Mouse (Mus musculus) v-Abl transformed pro-B cells (cell line): Measurements from ENCODE around the gene Pex11g.

ENCODE experiments used
- in situ Hi-C, 2 experiments: fragments of 400-800 bp; cut with MboI; formaldehyde crosslinking; loops; one replicate each; pipeline ENCODE4 v1.15.1; 2025; ENCODE audit not compliant: unreplicated experiment in 2 of 2

Pex11g gene

DNA sequence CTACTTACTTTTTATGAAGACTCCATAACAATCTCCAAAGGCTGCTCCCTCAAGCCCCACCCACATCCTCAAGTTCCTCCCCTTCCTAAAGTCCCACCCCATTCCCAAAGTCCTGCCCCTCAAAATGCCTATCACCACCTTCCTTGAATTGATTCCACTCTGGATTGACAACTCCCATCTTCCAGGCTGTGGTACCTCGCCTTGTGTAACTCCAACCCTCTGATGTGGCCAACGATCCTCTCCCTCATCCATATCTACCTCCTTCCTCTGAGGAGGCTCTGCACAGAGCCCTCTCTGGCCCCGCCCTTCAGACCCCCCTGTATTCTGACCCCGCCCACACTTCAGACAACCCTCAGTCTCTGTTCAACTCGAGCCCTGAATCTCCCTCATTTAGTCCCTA, 17.7 kb upstream of the Pex11g start:
- in situ Hi-C loops: no loop called here

GRCm38 (mm10) chr8:3483546-3483945, 16.1 kb upstream of the Pex11g start:
- in situ Hi-C loops: no loop called here

DNA sequence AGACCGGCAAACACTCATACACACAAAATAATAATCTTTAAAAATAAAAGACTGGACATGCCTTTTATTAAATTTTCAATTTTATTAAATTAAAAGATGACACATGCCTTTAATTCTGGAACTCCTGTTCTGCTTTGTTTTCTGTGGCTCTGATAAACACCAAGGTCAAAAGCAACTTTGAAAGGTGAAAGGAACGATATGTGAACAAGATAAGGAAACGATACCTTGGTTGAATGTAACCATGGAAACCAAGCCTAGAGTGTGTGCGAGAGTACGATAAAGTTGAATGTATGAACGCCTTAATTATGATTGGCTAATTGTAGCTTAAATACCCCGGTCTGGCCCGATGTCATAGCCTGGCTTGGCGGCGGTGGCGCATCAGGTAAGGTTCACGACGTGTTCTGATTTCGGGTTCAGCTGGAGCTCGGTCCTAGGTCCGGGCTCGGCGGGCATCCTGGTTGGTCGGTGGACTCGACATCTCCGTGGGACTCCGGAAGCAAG, 14.8 kb upstream of the Pex11g start:
- in situ Hi-C loops: no loop called here

- in situ Hi-C loops: no loop called here
These were observed 14.1 kb upstream of the Pex11g start for GRCm38 (mm10) chr8:3481605-3482004.

DNA sequence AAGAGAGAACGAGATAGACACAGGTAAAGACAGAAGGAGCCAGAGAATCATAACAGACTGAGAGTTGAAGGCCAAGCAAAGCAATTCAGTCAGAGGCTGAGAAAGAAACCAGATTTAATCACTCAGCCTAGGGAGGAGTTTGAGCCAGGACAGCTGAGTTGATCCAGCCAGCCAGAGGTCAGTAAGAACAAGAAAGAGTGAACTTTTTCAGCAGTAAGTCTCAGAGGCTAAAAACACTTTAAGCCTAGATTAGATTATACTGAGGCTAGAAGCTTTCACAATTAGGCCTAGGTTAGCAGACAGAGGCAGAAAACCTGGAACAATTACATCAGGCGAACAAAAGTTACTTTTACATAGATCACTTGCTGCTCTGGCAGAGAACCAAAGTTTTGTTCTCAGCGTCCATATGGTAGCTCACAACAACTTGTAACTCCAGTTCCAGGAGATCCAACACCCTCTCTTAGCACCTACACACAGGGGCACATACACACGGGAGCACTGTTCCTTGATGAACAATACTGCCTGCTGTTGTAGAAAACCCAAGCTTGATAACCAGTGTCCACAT, 12.8 kb upstream of the Pex11g start:
- in situ Hi-C loops: no loop called here

DNA sequence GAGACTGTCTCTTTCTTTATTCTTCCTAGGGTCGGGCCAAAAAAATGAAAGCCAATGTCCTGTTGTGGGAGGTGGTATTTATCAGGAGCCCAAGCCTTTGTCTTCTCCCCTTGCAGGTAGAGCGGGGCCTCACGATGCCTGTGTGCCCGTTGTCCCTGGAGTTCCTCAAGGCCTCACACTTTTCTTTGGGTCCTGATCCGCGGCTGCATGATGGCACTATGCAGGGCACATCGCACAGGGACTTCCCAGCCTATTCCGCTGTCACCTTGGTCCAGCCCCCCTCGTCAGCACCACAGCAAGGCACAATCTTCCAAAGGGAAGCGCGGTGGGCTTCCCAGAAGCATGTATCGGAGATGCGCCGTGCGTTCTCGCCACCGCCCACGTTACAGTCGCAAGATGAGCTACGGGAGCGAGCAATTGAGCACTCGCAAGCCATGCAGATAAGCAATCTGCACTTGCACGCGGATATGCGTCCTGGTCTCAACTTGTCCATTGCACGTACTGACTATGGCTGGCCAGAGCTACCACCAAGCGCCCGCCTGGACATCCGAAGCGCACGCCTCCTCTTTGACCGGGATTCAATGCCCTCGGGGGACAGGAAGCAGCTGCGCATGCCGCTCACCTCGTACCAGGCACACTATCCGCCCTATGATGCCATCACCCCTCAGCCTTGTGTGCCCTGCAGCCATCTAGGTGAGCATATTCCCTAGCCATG, 8.4 kb upstream of the Pex11g start:
- in situ Hi-C loops: no loop called here

DNA sequence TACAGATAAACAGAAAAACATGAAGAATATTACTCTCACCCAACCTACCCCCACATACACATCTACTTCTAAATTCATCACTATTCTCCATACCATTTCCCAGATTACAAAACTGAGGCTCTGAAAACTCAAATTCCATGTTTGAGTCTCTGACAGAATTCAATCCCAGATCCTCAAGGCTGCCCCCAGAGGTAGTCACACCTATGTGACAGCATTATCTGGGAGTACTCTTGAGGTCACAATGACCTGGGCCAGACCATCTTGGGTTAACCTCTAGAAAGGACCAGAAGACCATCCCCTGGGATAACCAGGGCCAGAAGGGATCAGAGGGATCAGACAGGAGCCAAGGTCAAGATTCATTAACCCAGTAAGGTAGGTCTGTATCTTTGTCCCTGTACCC, 3.1 kb upstream of the Pex11g start, which contains the start of gene Tex45:
Tex45 (plus strand) TSS at position 301 of the 400 bp plus-strand sequence.
- in situ Hi-C loops: loop anchor here in 1 of 2 experiments (25.0 kb wide), 1 partner anchor 1042 kb away; no protein-coding TSS in a partner anchor

DNA sequence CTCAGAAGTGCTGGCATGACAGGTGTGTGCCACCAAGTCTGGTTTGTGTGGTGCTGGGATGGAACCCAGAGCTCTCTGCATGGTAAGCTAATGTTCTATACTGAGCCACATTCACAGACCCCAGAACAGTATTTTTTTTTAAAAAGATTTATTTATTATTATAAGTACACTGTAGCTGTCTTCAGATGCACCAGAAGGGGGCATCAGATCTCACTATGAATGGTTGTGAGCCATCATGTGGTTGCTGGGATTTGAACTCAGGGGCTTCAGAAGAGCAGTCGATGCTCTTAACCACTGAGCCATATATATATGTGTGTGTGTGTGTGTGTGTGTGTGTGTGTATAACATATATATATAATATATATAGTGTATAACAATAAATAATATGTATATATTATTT, 1.4 kb upstream of the Pex11g start:
- in situ Hi-C loops: loop anchor here (5.0 to 25.0 kb wide), 3 partner anchors 203 to 1043 kb away; partner anchors contain the start of gene Fcor (in 2 of the 2)

- in situ Hi-C loops: loop anchor here (5.0 to 25.0 kb wide), 3 partner anchors 204 to 1044 kb away; partner anchors contain the start of gene Fcor (in 2 of the 2)
These were observed 536 bp upstream of the Pex11g start for GRCm38 (mm10) chr8:3467886-3468545.

- in situ Hi-C loops: loop anchor here in 1 of 2 experiments (25.0 kb wide), 1 partner anchor 1048 kb away; no protein-coding TSS in a partner anchor
These were observed 3.2 kb downstream of the Pex11g start for GRCm38 (mm10) chr8:3464309-3464708.

- in situ Hi-C loops: loop anchor here in 1 of 2 experiments (25.0 kb wide), 1 partner anchor 1049 kb away; no protein-coding TSS in a partner anchor
These were observed 4.2 kb downstream of the Pex11g start for GRCm38 (mm10) chr8:3463248-3463647.

GRCm38 (mm10) chr8:3451992-3452391, 15.5 kb downstream of the Pex11g start:
- in situ Hi-C loops: loop anchor here in 1 of 2 experiments (25.0 kb wide), 1 partner anchor 1060 kb away; no protein-coding TSS in a partner anchor

GRCm38 (mm10) chr8:3450670-3451069, 16.8 kb downstream of the Pex11g start:
- in situ Hi-C loops: loop anchor here in 1 of 2 experiments (25.0 kb wide), 1 partner anchor 1062 kb away; no protein-coding TSS in a partner anchor

DNA sequence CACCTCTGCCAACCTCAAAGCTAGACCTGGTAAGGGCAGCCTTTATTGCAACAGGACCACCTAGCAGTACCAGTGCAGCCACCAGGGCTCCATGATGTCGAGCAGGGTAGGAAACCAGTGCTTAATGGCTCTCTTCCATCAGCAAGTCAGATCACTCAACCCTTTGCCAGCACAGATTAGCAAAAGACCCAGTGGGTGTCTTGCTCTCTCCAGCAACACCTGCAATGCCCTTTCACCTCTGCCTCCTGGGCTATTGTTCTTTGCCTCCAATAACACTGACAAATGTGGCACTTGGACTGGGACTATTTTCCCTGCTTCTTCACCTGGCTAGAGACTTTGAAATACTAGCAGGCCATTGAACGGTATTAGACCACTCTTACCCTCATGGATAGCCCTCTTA, 18.3 kb downstream of the Pex11g start:
- in situ Hi-C loops: no loop called here

GRCm38 (mm10) chr8:3439510-3439909, 28.0 kb downstream of the Pex11g start:
- in situ Hi-C loops: no loop called here

DNA sequence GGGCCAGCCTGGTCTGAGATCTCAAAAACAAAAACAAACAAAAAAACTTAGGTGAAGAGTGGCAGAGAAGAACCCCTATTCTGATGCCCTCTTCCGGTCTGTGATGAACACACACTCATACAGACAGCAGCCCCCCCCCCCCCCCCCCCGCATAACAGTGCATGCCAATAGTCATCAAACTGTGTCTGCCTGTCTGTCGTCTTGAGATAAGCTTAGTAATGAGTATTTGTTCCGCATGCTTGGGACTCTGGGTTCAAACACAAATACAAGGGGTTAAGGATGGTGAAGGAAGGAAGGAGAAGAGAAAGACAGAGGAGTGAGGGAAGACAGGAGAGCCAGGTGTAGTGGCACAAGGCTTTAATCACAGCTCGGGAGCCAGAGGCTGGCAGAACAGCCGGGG, 31.0 kb downstream of the Pex11g start:
- in situ Hi-C loops: no loop called here

DNA sequence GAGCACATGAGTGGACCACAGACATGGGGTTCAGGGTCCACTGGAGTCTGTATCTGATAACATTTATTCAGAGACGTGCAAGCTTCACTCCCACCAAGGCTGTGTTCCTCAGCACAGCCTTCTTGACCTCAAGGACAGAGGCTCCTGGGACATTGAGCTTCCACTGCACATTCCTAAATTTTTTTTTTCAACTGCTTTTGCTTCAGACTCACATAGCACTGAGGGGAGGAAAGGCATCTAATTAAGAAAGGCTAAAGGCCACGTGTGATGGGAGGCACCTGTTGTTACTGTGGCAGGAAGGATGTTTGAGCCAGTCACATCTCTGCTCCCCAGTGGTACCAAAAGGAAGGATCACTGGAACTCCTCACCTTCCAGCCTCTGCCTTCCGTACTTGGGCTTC, 36.4 kb downstream of the Pex11g start:
- in situ Hi-C loops: no loop called here

- in situ Hi-C loops: no loop called here
These were observed 37.5 kb downstream of the Pex11g start for GRCm38 (mm10) chr8:3429966-3430365.

DNA sequence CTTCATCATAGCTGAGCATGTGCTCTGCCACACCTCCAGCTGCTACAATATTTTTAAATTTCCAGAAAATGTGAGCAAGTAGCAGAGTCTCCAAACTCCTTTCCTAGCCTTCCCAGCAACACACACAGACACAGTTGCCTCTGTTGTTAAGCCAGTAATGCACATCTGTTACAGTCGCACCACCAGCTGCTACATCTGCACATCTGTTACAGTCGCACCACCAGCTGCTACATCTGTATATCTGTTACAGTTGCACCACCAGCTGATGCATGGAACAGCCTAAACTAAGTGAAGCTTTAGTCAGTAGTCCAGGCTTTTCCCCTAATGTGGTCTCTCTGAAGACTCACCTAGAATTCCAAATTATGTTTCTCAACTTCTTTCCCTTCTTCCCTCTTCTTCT, 39.1 kb downstream of the Pex11g start:
- in situ Hi-C loops: no loop called here

GRCm38 (mm10) chr8:3426211-3426610, 41.3 kb downstream of the Pex11g start:
- in situ Hi-C loops: no loop called here

GRCm38 (mm10) chr8:3425217-3425616, 42.3 kb downstream of the Pex11g start:
- in situ Hi-C loops: no loop called here
